16 mouse cellular contexts compared by ENCODE assay signal in the genomic region with DNA sequence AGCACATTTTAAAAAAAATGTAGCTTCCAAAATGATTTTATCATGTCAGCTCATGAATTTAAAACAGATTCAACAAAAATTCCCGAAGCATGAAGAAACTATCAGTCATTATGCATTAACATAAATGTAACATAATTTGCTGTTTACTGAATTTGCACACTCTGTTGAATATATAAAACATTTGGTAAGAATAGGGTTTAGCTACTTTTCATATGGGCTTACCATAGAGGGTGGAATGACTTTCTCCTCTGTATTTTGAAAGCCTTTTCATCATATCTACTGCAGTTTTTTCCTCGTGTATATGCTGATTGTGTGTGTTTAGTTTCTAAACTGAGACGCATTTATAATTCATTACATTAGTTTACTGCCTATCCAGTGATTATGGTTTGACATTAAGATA.
DNase-seq lines count a peak whose midpoint lies in the region; ATAC-seq and TF ChIP-seq lines count a peak whose summit lies in the region.
"Had no signal": no experiment of that assay in that cellular context is flagged by ENCODE, and none has a peak within 500 bp of the region (broad histone marks: within the 10 kb centered on the region; RNA-seq: fewer than 3 reads in every experiment).

No protein-coding gene starts in this region.

- no peaks in the 10 kb centered on the region for H3K4me1 ChIP-seq in forebrain, embryonic 15.5 days
- no peaks in the 10 kb centered on the region for H3K4me1 ChIP-seq in forebrain, embryonic 11.5 days (replicated peaks; ENCODE audit: control insufficient read depth, insufficient read depth, low read length)
- no peaks in the 10 kb centered on the region for H3K4me1 ChIP-seq in forebrain, postnatal 0 days (ENCODE audit: insufficient read depth)
- H3K4me1 ChIP-seq in forebrain, embryonic 10.5 days, result no peaks in the 10 kb centered on the region
- H3K4me1 ChIP-seq: embryonic facial prominence, embryonic 13.5 days; embryonic facial prominence, embryonic 15.5 days had no signal

- H3K27ac ChIP-seq in forebrain, embryonic 15.5 days (replicated peaks), result 0 out of 2 replicates have a peak overlapping the region, but pooled peaks have one; percentile 37
- H3K27ac ChIP-seq in forebrain, embryonic 11.5 days (ENCODE audit: low read depth, low read length), result no peak overlapping the region
- no peak overlapping the region for H3K27ac ChIP-seq in forebrain, postnatal 0 days (ENCODE audit: low read depth, low read length)
- no peak overlapping the region for H3K27ac ChIP-seq in forebrain, embryonic 10.5 days
- H3K27ac ChIP-seq: embryonic facial prominence, embryonic 13.5 days; embryonic facial prominence, embryonic 15.5 days; gastrocnemius, adult 2 months had no signal

- no peaks in the 10 kb centered on the region for H3K27me3 ChIP-seq in forebrain, embryonic 15.5 days
- no peaks in the 10 kb centered on the region for H3K27me3 ChIP-seq in forebrain, embryonic 11.5 days (ENCODE audit: control insufficient read depth, insufficient read depth, low read length)
- no peaks in the 10 kb centered on the region for H3K27me3 ChIP-seq in forebrain, postnatal 0 days (ENCODE audit: insufficient read depth, low read length)
- H3K27me3 ChIP-seq in forebrain, embryonic 10.5 days (ENCODE audit: poor library complexity, severe bottlenecking), result no peaks in the 10 kb centered on the region
- H3K27me3 ChIP-seq: embryonic facial prominence, embryonic 13.5 days; embryonic facial prominence, embryonic 15.5 days had no signal

- no peak overlapping the region for H3K4me2 ChIP-seq in forebrain, embryonic 15.5 days (replicated peaks)
- no peak overlapping the region for H3K4me2 ChIP-seq in forebrain, embryonic 11.5 days (ENCODE audit: low read depth, low read length, severe bottlenecking)
- no peak overlapping the region for H3K4me2 ChIP-seq in forebrain, postnatal 0 days (ENCODE audit: low read depth)
- H3K4me2 ChIP-seq: embryonic facial prominence, embryonic 13.5 days; embryonic facial prominence, embryonic 15.5 days had no signal

- ATAC-seq in forebrain, embryonic 15.5 days (replicated peaks), result peak; percentile 80; the same call in 1 of the 2 replicates
- no peak for ATAC-seq in forebrain, embryonic 11.5 days (replicated peaks; ENCODE audit: low FRiP score)
- ATAC-seq in forebrain, postnatal 0 days, result peak; percentile 27; the same call in 1 of the 2 replicates
- no peak for ATAC-seq in cerebellum, adult (ENCODE audit: insufficient number of reproducible peaks, low FRiP score, low TSS enrichment)

- no peak overlapping the region for H3K9ac ChIP-seq in forebrain, embryonic 15.5 days (replicated peaks)
- no peak overlapping the region for H3K9ac ChIP-seq in forebrain, embryonic 11.5 days (ENCODE audit: low read length)
- no peak overlapping the region for H3K9ac ChIP-seq in forebrain, postnatal 0 days
- H3K9ac ChIP-seq: embryonic facial prominence, embryonic 13.5 days; embryonic facial prominence, embryonic 15.5 days had no signal

- no peak for DNase-seq in forebrain, embryonic 11.5 days (ENCODE audit: low spot score)
- DNase-seq in forebrain, postnatal 0 days, result no peak
- no peak for DNase-seq in forebrain, embryonic 10.5 days (ENCODE audit: extremely low spot score, low spot score)
- DNase-seq: adrenal gland, adult 2 months; adrenal gland, postnatal 10 days; adrenal gland, postnatal 25 days; cerebellum, adult 11 months; cerebellum, adult 8-10 months; cerebellum, adult 9-11 months; embryo, embryonic 11 days; gastrocnemius, adult 2 months had no signal

- H3K36me3 ChIP-seq in forebrain, embryonic 15.5 days, result no peaks in the 10 kb centered on the region
- no peaks in the 10 kb centered on the region for H3K36me3 ChIP-seq in forebrain, embryonic 11.5 days (ENCODE audit: control insufficient read depth, insufficient read depth, low read length)
- H3K36me3 ChIP-seq in forebrain, postnatal 0 days (ENCODE audit: insufficient read depth), result no peaks in the 10 kb centered on the region
- H3K36me3 ChIP-seq in forebrain, embryonic 10.5 days (replicated peaks), result no peaks in the 10 kb centered on the region
- H3K36me3 ChIP-seq: embryonic facial prominence, embryonic 13.5 days; embryonic facial prominence, embryonic 15.5 days had no signal

- TF ChIP-seq CTCF in forebrain, postnatal 0 days (IDR thresholded peaks at IDR 0.05; ENCODE audit: low read depth), result no peak

- WGBS in forebrain, embryonic 15.5 days, result 70% methylated on average over 3 of the region's 3 CpGs
- 87% methylated on average over 3 of the region's 3 CpGs for WGBS in forebrain, embryonic 11.5 days
- 61% methylated on average over 3 of the region's 3 CpGs for WGBS in forebrain, postnatal 0 days
- WGBS in forebrain, embryonic 10.5 days, result 82% methylated on average over 3 of the region's 3 CpGs

- H3K4me3 ChIP-seq in forebrain, embryonic 15.5 days, result no peak overlapping the region
- H3K4me3 ChIP-seq in forebrain, embryonic 11.5 days (ENCODE audit: low read depth, low read length), result no peak overlapping the region
- H3K4me3 ChIP-seq in forebrain, postnatal 0 days (ENCODE audit: low read depth, low read length), result no peak overlapping the region
- H3K4me3 ChIP-seq in forebrain, embryonic 10.5 days, result no peak overlapping the region
- H3K4me3 ChIP-seq: embryonic facial prominence, embryonic 13.5 days; embryonic facial prominence, embryonic 15.5 days; erythroblast, embryonic 14.5 days; gastrocnemius, adult 2 months had no signal

- H3K9me3 ChIP-seq in forebrain, embryonic 15.5 days, result no peaks in the 10 kb centered on the region
- H3K9me3 ChIP-seq in forebrain, embryonic 11.5 days (ENCODE audit: control insufficient read depth, low read length), result no peaks in the 10 kb centered on the region
- H3K9me3 ChIP-seq in forebrain, postnatal 0 days (ENCODE audit: low read length), result no peaks in the 10 kb centered on the region
- H3K9me3 ChIP-seq in forebrain, embryonic 10.5 days, result no peaks in the 10 kb centered on the region
- H3K9me3 ChIP-seq: embryonic facial prominence, embryonic 13.5 days; embryonic facial prominence, embryonic 15.5 days had no signal

Comparison
In these comparisons a context has a peak if more than half of its experiments do, and no peak if none do; other contexts are left out.
1. ATAC-seq: peak in forebrain, embryonic 15.5 days (single experiment) and forebrain, postnatal 0 days (single experiment); none in forebrain, embryonic 11.5 days (single experiment) and cerebellum, adult (single experiment).